Mouse (Mus musculus) embryo, embryonic 10.5 days (tissue): ENCODE results near the gene Drg2.

Experiments
- DNase-seq: peaks from one replicate; pipeline ENCODE4 v3.0.0-alpha.2; 2015; ENCODE audit warnings: low spot score

The Drg2 gene

GRCm38 (mm10) chr11:60469039-60469438 is 14.6 kb downstream of the Drg2 start, which contains the start of gene Myo15:
Gene Myo15, plus strand, starts transcription at chr11:60469339.
- DNase-seq = no peak

- no peak for DNase-seq
These were observed 16.4 kb downstream of the Drg2 start for GRCm38 (mm10) chr11:60470743-60471142.

GRCm38 (mm10) chr11:60474534-60474933 is 20.1 kb downstream of the Drg2 start:
- DNase-seq = no peak

- DNase-seq = no peak
These were observed 21.4 kb downstream of the Drg2 start for GRCm38 (mm10) chr11:60475668-60476362.

GRCm38 (mm10) chr11:60478121-60478520 is 23.7 kb downstream of the Drg2 start:
- DNase-seq = peak; percentile 32

GRCm38 (mm10) chr11:60486267-60486666 is 31.9 kb downstream of the Drg2 start:
- no peak for DNase-seq

DNA sequence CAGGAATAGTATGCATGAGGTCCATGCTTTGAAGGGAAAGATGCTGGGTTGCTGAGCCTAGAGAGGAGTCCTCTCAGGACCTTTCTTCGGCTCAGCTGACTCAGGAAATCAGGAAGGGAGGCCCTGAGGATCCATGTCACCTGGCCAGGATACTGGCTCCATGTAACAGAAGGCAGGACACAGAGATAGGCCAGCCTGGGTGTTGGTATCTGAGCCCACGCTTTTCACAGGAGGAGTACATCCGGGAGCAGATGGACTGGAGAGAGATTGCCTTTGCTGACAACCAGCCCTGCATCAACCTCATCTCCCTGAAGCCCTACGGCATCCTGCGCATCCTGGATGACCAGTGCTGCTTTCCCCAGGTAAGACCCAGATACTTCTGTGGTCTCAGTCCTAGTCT is 38.3 kb downstream of the Drg2 start:
- no peak for DNase-seq

DNA sequence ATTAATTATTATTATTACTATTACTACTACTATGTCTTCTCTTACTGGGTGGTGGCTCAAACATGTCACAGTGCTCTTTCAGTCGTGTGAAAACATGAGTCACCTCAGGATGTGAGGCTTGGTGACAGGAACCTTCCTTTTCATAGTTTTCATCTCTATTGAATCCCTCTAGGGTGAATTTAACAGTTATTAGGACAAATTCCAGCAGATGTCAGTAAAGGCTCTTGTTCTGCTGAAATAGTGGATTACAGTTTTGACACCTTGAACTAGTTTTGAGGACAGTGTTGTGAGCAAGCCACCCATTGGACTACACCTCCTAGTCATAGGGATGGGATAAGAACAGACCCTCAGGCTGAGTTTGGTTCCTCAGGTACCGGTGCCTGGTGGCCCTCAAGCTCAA is 41.3 kb downstream of the Drg2 start:
- DNase-seq = no peak

DNA sequence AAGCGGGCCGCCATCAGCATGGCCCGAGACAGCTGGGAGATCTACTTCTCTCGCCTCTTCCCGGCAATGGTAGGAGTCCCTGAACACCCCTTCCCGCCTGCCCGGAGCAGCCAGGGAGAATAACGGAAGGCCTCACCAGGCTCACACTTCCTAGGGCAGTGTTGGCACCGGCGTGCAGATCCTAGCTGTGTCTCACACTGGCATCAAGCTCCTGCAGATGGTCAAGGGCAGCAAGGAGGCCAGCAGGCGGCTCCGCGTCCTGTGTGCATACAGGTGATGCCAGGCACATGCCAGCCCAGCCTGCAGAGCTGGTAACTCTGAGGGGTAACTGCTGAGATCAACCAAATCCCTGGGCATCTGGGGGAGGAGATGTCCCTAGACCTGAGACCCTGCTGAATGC is 52.9 kb downstream of the Drg2 start:
- no peak for DNase-seq

DNA sequence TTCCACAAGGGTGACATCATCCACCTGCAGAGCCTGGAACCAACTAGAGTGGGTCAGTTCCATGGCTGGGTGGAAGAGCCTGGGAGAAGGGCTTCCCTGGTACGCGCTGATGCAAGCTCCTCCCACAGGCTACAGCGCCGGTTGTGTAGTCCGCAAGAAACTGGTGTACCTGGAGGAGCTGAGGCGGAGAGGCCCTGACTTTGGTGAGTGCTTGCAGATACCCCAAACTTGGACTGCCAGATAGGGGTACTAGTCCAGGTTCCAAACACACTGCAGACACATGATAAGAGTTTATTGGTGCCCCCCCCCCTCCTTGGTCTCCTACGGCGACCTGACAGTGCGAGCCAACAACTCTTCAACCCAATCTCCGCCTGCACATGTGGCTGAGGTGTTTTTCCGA is 54.6 kb downstream of the Drg2 start:
- peak; percentile 17 for DNase-seq

GRCm38 (mm10) chr11:60509500-60509899 is 55.1 kb downstream of the Drg2 start:
- peak; percentile 49 for DNase-seq

DNA sequence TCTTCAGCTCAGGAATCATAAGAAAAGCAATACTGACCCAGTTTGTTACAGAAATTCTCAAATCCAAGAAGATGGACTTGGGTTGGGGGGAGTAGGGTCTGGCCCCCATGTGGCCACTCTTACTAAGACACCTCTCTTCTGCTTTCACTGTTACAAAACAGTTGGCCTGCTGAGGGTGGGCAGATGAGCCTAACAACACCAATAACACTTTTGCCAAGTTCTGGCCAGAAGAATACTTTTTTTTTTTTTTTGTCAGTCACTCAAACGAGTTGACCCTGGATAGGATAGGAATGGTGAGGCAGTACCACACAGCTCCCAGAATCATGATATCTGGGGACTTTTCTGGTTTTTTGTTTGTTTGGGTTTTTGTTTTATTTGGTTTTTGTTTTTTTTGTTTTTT is 57.5 kb downstream of the Drg2 start:
- DNase-seq = no peak

DNA sequence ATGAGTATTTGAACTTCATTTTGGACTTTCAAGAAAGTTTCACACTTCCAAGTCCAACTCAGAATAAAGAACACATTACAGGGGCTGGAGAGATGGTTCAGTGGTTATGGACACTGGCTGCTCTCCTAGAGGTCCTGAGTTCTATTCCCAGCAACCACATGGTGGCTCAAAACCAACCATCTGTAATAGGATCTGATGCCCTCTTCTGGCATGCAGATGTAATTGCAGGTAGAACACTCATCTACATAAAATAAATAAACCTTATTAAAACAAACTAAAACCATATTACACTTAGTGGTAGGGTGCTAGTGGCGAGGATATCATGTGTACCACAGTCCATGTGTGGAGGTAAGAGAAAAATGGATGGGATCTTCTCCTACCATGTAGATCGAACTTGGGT is 58.1 kb downstream of the Drg2 start:
- DNase-seq = no peak

DNA sequence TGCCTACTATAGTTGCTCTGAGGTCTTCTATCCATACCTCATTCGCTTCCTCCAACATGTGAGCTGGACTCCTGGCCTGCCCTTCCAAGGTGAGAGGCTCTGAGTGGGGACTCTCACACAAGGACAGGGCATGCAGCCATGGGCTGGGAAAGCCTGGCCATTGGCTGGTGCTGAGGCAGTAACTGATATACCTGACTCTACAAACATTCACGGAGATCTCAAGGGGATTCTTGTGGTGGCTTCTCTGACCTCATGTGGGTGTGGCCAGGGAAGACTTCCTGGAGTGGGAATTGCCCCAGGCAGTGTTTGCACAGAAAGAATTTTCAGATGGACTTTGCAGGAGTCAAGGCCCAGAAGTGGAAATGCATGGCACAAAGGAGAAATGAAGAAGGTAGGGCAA is 60.5 kb downstream of the Drg2 start:
- peak; percentile 8 for DNase-seq

DNA sequence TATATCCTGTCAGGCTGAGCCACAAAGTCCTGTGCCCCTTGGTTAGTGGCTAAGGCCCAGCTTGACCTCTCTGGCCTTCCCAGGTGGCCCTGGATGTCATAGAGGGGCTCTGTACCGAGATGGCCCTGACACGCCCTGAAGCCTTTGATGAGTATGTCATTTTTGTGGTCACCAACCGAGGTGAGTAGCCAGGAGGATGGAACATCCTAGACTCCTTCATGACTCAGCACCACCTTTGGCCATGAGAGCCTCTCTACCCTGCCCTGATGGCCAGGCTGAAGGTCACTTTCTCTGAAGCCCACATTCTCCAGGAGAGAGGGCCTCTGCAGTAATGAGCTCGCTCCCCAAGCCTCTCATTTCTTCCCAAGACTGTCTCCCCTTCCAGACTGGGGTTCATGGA is 63.9 kb downstream of the Drg2 start:
- DNase-seq = no peak
